Mouse (Mus musculus) liver, embryonic 14.5 days (tissue): Measurements from ENCODE around the gene Lad1.

Experiments used
- CTCF ChIP-seq: IDR thresholded peaks from 2 replicates; pipeline ENCODE4 v1.5.1; 2016; ENCODE audit warnings: antibody characterized with exemption, low read depth, control low read depth
- EP300 ChIP-seq: IDR thresholded peaks from 2 replicates; pipeline ENCODE4 v1.6.1; 2016; ENCODE audit warnings: antibody characterized with exemption, low read depth

GRCm38 (mm10) chr1:135800192-135800950 is 18.0 kb upstream of the Lad1 start:
- no peak for TF ChIP-seq CTCF
- TF ChIP-seq EP300, result no peak
